Mouse (Mus musculus) adrenal gland, adult 2 months (tissue): ENCODE measurements at regions not wholly inside any gene's neighbourhood (a gene's known extent, or its start where the extent isn't known, plus 50 kb on each side); places are given as distances from the start of the nearest gene placed in this dataset.
"Not testable (repeated sequence)": the region's sequence is repeated elsewhere in the genome, so short reads cannot be mapped to it uniquely, and the experiment has no call there.

Experiments
- DNase-seq: peaks from one replicate; pipeline ENCODE4 v3.0.0; 2021

GRCm38 (mm10) chr3:147825337-147825736 is 973.2 kb downstream of the Ttll7 start:
- DNase-seq = no peak

- no peak for DNase-seq
Observed at GRCm38 (mm10) chr3:147824451-147824850, 972.3 kb downstream of the Ttll7 start.

- no peak for DNase-seq
Observed at GRCm38 (mm10) chr3:147814080-147814650, 962.0 kb downstream of the Ttll7 start.

GRCm38 (mm10) chr3:147802546-147802945 is 950.4 kb downstream of the Ttll7 start:
- no peak for DNase-seq

GRCm38 (mm10) chr3:147796524-147796923 is 944.4 kb downstream of the Ttll7 start:
- no peak for DNase-seq

GRCm38 (mm10) chr3:147795116-147795515 is 942.9 kb downstream of the Ttll7 start:
- no peak for DNase-seq

- DNase-seq = no peak
Observed at GRCm38 (mm10) chr3:147786555-147786954, 934.4 kb downstream of the Ttll7 start.

- no peak for DNase-seq
Observed at GRCm38 (mm10) chr3:147750842-147751191, 898.6 kb downstream of the Ttll7 start.

GRCm38 (mm10) chr3:147749939-147750841 is 898.0 kb downstream of the Ttll7 start:
- no peak for DNase-seq

GRCm38 (mm10) chr3:147749442-147749841 is 897.3 kb downstream of the Ttll7 start:
- no peak for DNase-seq

- DNase-seq = no peak
Observed at GRCm38 (mm10) chr3:147736673-147737439, 884.7 kb downstream of the Ttll7 start.

GRCm38 (mm10) chr3:147716391-147716790 is 864.2 kb downstream of the Ttll7 start:
- DNase-seq = no peak

- no peak for DNase-seq
Observed at GRCm38 (mm10) chr3:147707401-147707801, 855.2 kb downstream of the Ttll7 start.

GRCm38 (mm10) chr3:147683730-147684129 is 831.6 kb downstream of the Ttll7 start:
- DNase-seq = no peak

- DNase-seq = no peak
Observed at GRCm38 (mm10) chr3:147680299-147680698, 828.1 kb downstream of the Ttll7 start.

GRCm38 (mm10) chr3:147662572-147662971 is 810.4 kb downstream of the Ttll7 start:
- no peak for DNase-seq

- no peak for DNase-seq
Observed at GRCm38 (mm10) chr3:147652849-147653248, 800.7 kb downstream of the Ttll7 start.

- not testable (repeated sequence) for DNase-seq
Observed at GRCm38 (mm10) chr3:147635486-147635885, 783.3 kb downstream of the Ttll7 start.

- no peak for DNase-seq
Observed at GRCm38 (mm10) chr3:147631151-147631550, 779.0 kb downstream of the Ttll7 start.

GRCm38 (mm10) chr3:147583697-147584315 is 731.6 kb downstream of the Ttll7 start:
- no peak for DNase-seq

GRCm38 (mm10) chr3:147571850-147572249 is 719.7 kb downstream of the Ttll7 start:
- no peak for DNase-seq

- DNase-seq = no peak
Observed at GRCm38 (mm10) chr3:147545329-147546006, 693.3 kb downstream of the Ttll7 start.
